Mouse (Mus musculus): Measurements from ENCODE around the gene Ypel1.

The Ypel1 gene

DNA sequence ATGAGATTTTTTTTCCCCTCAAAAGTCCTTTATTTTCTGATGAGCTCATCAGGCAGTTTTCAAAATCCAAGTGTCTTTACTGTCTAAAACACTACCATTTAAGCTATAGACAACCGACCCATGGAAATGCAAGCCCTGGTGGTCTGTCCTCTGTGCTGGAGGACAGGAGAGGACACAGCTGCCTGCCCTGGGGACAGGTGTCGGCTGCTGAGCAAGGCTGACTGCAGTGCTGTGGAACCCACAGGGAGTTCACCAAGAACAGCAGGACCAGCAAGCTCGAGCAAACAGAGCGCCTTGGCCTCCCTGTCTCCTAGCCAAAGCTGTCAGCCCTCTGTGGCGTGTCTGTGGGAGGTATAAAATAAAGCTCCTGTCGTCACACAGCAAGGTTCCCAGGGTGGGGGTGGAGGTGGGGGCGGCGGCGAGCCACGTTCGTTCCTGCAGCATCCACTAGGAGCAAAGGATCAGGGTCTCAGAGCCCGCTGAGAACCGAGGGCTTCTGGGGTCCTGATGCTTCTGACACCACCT lies 17.2 kb downstream of the Ypel1 start:
- DNase-seq (ENCODE audit: low spot score) = no peak

DNA sequence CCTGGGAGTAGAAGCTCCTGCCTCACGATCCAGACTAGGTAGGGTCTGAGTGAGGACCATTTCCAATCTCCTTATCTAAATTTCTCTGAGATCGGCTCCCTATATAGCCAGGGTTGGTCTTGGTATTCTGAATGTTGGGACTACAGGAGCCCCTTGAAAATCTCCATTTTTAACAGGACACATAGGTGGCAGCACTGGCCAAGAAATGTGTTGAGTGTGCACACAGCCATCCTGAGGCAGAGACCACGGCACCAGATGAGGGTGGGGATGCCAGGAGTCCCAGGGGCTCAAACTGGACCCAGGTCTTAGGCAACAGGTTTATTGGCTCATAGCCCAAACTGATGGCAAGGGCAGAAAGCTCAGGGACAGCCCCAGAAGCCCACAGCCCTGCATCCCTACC lies 18.9 kb downstream of the Ypel1 start:
- DNase-seq (ENCODE audit: low spot score) = no peak

DNA sequence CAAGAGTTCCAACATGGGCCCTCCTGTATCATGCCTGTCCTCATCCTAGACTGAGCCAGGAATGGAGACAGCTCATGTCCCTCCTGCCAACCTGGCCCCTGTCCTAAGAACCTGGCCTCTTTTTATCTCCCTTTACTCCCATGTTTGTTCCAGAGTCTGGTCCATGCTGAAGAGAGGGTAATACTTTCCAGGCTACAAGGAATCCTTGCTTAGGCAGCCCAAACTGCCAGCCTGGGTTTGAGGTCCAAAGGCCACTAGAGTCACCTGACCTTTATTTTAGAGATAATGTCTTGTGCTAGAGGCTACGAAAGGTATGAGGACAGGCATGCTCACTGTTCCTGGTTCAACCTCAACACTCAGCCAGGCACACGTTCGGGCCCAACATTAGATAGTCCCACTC lies 27.4 kb downstream of the Ypel1 start:
- no peak for DNase-seq (ENCODE audit: low spot score)

DNA sequence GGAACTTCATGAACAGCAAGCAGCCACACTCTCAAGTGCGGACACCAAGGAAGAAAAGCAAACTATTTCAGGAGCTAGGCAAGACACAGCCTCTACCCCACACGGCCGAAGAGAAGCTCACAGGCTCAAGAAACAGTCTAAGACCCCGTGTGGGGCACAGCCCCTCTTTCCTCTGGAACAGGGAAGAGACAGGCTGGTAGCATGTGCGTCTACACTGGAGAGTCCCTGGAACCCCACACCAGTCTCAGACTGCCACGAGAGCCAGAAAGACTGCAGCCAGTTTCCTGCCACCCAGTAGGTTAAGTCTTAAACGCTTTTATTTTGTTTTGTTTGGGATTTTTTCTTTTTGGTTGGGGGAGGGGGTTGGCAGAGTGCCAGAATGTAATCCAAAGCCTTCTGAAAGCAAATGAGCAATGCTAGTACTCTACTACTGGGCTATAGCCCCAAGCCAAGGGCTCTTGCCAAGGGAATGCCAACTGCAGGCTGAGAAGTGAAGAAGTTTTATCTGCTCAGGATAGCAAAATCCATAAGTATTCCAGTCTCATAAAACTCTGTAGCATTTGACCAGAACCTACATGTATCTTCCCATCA lies 33.2 kb downstream of the Ypel1 start:
- DNase-seq (ENCODE audit: low spot score) = peak; percentile 89

DNA sequence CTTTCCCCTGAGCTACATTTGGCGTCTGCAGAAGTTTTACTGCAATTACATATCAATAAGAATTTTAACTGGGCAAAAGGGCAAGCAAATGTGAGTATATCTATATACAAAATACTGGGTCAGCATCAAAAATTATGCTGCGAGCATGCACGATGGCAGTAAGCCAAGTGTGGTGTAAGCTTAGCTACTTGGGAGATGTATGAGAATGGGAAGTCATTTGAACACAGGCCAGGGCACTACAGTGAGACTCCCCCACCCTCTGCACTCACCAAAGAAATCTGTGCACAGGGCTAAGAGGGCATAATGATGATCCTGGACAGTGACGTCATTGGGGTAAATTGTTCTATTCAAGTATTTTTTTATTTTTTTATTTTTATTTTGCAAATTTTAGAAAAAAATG lies 35.1 kb downstream of the Ypel1 start:
- DNase-seq (ENCODE audit: low spot score) = peak; percentile 74

DNA sequence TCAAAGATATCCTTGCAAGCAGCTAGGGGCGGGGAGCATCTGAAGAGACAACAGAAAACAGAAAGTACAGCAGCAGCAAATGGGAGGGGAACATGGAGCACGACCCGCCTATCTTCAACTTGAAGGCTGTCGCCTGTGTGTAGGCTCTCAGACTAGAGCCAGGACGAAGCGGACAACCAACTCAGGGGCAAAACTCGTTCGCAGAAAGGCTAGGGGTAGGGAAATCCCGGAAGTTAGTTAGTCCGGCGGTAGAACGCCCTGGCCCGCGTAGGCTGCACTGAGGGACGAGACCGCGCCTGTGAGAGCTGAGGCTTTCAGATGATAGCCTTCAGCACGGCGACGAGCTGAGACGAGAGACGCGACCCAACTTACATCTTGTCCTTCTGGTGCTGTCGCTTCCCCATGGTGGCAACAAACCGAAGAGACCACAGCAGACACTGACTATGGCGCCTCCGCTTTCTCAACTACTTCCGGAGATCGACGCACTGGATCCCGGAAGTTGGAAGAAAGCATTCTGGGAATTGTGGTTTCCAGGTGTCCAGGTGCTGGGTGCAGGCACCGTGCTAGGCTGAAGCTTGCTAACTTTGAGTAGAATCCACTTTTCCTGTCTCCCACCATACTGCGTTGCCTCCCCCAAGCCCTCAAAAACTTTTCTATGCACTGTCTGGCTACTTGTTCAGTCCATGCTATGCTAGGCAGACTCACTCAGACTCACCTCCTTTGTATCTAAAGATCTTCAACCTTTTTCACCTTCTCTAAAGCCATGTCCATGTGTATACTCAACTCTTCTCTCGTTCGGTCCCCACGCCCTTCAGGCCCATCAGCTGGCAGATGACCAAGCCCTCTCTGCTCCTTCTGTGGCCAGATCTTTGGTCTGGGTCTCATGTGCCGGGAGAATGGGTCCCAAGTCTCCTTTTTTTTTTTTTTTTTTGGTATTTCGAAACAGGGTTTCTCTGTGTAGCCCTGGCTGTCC lies 41.6 kb downstream of the Ypel1 start, which contains the start of gene Ppil2:
Gene Ppil2 (minus strand): TSS at position 487 of the 973 bp plus-strand sequence.
- peak; percentile 87 for DNase-seq (ENCODE audit: low spot score)

DNA sequence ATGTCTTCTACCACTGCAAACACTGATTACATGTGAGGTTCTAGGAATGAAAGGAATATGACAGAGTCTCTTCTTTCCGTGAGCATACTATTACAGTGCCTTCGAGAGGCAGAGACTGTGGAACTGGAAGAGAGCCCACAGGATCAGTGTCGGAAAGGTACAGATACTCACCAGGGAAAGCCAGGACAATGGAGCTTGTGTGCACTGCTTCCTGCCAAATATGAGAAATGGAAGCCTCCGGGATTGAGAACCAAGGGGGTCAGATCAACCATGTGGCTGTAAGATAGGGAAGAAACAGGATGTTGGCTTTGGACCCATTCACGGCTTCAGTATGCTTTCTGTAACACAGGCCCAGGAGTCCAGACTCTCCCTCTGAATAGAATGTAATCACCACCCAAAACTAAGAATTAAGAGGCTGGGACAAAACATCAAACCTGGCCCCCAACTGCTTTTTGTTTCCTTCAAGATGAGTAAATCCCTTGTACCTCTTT lies 47.9 kb downstream of the Ypel1 start:
- no peak for DNase-seq (ENCODE audit: low spot score)

DNA sequence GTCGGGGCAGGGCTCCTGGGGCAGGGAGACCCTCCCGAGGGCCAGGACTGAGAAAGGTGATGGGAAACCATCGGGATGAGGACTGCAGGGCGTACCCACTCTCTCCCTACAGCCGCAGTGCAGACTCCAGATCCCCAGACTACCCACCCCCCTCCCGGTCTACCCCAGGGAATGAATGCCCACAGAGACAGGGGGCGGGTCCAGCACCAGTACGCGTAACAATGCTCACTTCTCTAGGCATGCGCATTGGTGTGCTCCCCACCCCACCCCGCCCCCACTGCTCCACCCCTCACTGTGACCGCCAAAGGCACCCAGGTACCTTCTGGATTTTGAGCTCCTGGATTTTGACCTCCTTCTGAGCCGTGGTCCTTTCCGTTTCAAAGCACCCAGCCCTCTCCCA lies 52.1 kb downstream of the Ypel1 start:
- DNase-seq (ENCODE audit: low spot score) = no peak

DNA sequence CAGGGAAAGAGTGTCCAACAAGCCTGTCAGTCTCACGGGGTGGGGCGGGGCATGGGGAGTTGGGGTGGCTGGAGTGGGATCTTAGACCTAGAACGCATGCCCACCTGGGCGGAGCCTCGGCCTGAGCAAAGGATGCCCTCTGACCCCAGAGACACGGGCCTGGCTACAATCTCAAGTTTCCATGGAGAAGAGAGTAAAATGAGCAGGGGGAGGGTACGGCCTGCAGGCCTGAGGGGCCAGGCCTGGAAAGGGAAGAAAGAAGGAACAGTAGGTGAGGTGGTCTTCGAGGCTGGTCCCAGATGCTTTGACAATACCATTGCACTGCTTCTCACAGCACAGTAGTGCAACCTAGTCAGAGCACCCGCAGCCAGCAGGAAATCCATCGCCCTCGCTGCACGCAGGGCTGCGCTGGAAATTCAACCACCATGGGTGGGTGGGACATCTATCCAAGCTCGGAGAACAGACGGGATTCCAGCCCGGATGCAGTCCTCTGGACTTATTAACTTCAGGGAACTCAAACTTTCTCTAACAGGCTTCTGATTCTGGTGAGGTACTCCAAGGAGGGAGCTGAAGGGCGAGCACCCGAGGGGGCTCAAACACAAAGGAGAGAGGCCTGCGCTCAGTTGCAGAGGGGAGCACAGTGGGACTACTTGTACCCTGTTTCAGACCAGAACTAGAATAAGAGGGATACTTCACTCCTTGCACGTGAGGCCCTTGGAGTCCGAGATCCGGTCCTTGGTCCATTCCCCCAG lies 54.8 kb downstream of the Ypel1 start:
- DNase-seq (ENCODE audit: low spot score) = no peak

DNA sequence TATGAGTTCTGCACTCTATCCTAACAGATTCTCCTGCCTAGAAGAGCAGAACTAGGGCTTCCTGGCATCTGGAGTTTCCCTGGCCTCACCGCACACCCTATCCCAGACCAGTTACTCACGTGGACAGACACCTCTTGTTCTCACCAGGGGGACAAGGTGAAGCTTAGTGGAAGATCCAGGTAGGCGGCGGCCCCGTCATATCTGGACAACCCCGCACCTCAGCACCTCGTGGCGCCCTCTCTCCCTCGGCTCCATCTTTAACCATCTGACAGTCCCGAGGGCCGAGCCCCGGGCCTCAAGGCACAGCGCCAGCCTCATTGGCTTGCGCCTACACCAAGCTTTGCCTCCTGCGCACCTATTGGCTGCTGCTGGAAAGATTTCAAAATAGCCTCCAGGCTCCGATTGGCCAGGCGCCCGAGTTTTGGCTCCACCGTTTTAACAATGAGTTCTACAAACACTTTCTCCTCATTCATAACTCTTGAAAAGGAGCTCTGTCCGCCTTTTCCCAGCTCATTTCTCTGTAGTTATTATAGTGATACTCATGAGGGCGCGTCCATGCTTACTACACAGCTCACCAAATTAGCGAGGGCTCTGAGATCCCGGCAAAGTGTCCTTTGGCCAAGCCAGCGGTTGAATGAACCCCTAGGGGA lies 55.5 kb downstream of the Ypel1 start, which contains the start of gene 2610318N02Rik:
Gene 2610318N02Rik (minus strand): TSS at position 297 of the 650 bp plus-strand sequence.
- peak; percentile 58 for DNase-seq (ENCODE audit: low spot score)

DNA sequence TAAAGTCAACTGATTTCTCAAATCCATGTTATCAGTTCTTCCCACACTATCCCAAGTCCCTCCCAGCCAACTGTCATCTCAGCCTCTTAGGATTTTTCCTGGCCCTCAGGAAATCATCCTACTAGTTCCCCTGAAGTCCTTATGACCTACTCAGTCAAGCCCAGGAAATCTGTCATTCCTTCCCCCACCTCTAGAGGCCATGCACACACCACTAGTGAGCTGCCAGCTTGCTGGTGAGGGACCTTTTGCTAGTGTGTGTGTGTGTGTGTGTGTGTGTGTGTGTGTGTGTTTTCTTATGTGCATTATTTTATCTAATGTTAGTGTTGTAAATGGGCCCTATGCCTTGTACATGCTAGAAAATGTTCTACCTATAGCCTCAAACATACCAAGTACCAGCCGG lies 57.8 kb downstream of the Ypel1 start:
- DNase-seq (ENCODE audit: low spot score) = peak; percentile 82

DNA sequence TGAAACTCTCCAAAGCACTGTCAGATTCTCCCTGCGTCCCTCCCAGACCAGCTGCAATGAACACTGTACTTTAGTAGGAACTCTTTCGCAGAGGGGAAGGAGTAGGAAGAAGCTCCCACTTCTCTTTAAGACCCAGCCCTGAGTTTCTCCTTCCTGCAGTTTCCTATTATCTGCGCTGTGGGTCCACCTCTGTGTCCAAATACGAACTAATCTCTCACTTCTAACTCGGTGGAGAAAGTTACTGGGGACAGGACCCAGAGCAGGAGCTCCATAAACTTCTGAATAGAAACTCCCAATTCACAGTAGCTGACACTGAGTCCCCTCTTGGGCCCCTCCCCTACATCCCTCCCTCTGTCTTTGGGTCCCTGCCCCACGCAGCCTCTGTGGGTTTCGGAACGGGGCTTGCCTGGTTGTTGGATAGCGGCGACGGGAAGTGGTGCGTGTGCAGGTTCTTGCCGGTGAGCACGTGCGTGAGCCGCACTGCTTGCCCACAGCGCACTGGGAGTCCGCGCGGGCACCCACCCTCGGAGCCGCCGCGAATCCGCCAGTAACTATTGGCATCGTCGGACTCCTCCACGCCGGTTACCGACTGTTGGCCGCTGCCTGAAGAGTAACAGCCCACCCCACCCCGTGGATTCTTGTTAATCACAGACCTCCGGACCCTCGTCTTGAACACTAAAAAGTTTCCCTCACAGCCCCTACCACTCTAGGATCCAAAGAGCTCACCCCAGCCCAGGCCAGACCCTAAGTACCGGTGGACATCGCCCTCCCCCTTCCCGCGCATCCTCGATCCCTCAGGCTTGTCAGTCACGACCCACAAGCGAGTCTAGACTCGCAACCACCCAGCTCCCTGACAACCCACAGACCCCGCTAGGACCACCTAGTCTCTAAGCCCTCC lies 61.9 kb downstream of the Ypel1 start:
- DNase-seq (ENCODE audit: low spot score) = no peak

DNA sequence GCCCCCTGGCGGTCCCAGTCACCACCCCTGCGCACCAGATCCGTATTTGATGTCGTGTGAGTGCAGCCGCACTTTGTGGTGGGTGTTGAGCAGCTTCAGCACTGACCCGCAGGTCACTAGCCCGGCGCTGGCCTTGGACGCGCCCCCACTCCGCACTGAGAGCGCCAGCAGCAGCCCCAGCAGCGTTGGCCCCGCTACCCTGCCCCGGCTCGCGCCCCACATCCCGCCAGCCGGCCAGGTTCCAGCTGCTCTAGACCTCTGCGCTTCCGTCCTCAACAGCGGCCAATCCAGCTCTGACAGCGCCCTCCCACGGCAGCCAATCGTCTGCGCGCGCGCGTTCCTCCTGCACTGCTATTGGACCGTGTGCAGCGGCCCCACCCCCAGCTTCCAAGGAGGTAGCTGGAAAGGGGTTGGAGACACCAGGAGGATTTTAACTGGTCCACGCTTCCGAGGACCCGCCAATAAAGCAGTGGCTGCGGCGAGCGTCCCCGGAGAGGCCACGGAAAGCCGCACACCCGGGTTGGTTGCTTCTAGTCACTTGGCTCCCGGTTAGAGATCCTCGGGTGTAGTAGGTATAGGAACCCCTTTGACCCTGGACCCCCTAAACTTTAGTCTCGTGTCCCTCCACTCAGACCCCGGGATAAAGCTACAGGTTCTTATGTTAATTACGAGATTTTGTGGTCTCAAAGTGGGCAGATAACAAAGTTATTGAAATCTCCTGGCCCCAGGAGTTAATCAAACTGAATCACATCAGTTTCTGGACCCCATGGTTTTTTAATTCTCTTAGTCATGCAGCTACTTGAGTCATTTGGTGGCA lies 62.8 kb downstream of the Ypel1 start, which contains the start of gene Sdf2l1:
Gene Sdf2l1 (minus strand): TSS at position 295 of the 817 bp plus-strand sequence.
- DNase-seq (ENCODE audit: low spot score) = peak; percentile 97

DNA sequence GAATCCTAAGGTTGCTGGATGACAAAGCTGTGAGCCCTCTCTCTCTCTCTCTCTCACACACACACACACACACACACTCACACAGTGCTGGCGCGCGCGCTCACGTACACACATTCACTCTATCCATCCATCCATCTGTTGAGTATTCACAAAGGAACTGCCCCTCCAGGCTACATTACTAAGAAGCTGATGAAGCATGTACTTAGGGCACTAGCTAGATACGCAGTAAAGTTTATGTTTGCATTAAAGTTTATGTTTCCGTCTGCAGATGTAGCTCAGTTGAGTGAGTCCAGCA lies 63.4 kb downstream of the Ypel1 start:
- DNase-seq (ENCODE audit: low spot score) = no peak
